Mouse (Mus musculus): ENCODE measurements around the gene Fancc.

- TF ChIP-seq CTCF (conservative IDR thresholded peaks at IDR 0.05; ENCODE audit: low read length) = no peak
- TF ChIP-seq NANOG (IDR thresholded peaks at IDR 0.05; ENCODE audit: borderline replicate concordance, low read length) = no peak
- TF ChIP-seq POU5F1 (IDR thresholded peaks at IDR 0.05; ENCODE audit: borderline replicate concordance, low read length) = no peak
Observed at GRCm38 (mm10) chr13:63247041-63247440, 250.0 kb downstream of the Fancc start.
